Mouse (Mus musculus): ENCODE results near the gene Col8a2. TPM values are rescaled to one million over a fixed set of nuclear protein-coding genes. Genes with fewer than 3 reads are reported as not detected.
A peak's percentile ranks its signal among the peaks of the same experiment; 100 is the strongest.

The Col8a2 gene
- polyA plus RNA-seq, 1 experiment from 2014 or later = 1.9 TPM

DNA sequence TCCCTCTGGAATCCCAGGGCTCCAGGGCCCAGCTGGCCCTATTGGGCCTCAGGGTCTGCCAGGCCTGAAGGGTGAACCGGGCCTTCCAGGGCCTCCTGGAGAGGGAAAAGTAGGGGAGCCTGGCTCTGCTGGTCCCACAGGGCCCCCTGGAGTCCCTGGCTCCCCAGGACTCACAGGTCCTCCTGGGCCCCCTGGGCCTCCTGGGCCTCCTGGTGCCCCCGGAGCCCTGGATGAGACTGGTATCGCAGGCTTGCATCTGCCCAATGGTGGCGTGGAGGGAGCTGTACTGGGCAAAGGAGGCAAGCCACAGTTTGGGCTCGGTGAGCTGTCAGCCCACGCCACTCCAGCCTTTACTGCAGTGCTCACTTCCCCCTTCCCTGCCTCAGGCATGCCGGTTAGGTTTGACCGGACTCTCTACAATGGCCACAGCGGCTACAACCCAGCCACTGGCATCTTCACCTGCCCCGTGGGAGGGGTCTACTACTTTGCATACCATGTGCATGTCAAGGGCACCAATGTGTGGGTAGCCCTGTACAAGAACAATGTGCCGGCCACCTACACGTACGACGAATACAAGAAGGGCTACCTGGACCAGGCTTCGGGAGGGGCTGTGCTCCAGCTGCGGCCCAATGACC lies 25.1 kb downstream of the Col8a2 start:
- no peaks in the 10 kb centered on the region; the same call in 1 of the 2 replicates for H3K4me1 ChIP-seq (replicated peaks; ENCODE audit: control insufficient read depth, insufficient read depth, low read length)
- peaks cover 7% of the 10 kb centered on the region; the same call in 1 of the 2 replicates for H3K36me3 ChIP-seq (ENCODE audit: control insufficient read depth, insufficient read depth, low read length)
- 83% methylated on average over 16 of the region's 16 CpGs for WGBS
- DNase-seq (ENCODE audit: low spot score) (no peak), ATAC-seq (replicated peaks; ENCODE audit: low FRiP score) (no peak)
- H3K4me2 ChIP-seq = no peak overlapping the region
- no peak overlapping the region for H3K4me3 ChIP-seq (ENCODE audit: low read depth, low read length)
- H3K27ac ChIP-seq (ENCODE audit: low read depth, low read length) = no peak overlapping the region
- no peaks in the 10 kb centered on the region for H3K9me3 ChIP-seq (ENCODE audit: control insufficient read depth, low read length)
- H3K9ac ChIP-seq (ENCODE audit: low read depth, low read length) = no peak overlapping the region
- no peaks in the 10 kb centered on the region; the same call in 1 of the 2 replicates for H3K27me3 ChIP-seq (replicated peaks; ENCODE audit: control insufficient read depth, insufficient read depth, low read length)

DNA sequence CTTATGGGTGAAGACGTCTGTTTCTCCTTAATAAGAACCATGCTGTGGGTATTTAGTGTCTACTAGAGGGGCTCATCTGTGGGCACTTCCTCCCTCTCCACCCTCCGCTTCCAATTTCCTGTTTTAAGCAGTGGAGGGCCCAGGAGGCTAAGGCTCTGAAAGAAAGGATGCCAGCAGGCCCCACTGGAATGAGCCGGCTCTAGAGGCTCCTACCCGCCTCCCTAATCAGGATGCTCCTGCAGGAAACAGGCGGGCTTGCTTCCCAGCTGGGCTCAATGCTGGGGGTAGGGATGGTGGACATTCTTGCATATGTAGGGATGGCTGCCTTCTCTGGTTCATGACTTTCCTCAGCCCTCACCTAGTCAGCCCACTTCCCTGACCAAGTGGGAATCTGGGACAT lies 26.6 kb downstream of the Col8a2 start:
- H3K36me3 ChIP-seq (ENCODE audit: control insufficient read depth, insufficient read depth, low read length) = peaks cover 21% of the 10 kb centered on the region
- H3K9ac ChIP-seq (ENCODE audit: low read depth, low read length) = no peak overlapping the region
- DNase-seq (ENCODE audit: low spot score) = no peak
- H3K4me2 ChIP-seq = no peak overlapping the region
- WGBS = 39% methylated on average over 5 of the region's 5 CpGs
- no peak for ATAC-seq (replicated peaks; ENCODE audit: low FRiP score)
- H3K9me3 ChIP-seq (ENCODE audit: control insufficient read depth, low read length) = no peaks in the 10 kb centered on the region
- no peak overlapping the region for H3K4me3 ChIP-seq (ENCODE audit: low read depth, low read length)
- no peaks in the 10 kb centered on the region; the same call in 1 of the 2 replicates for H3K4me1 ChIP-seq (replicated peaks; ENCODE audit: control insufficient read depth, insufficient read depth, low read length)
- H3K27ac ChIP-seq (ENCODE audit: low read depth, low read length) = no peak overlapping the region
- H3K27me3 ChIP-seq (replicated peaks; ENCODE audit: control insufficient read depth, insufficient read depth, low read length) = no peaks in the 10 kb centered on the region

DNA sequence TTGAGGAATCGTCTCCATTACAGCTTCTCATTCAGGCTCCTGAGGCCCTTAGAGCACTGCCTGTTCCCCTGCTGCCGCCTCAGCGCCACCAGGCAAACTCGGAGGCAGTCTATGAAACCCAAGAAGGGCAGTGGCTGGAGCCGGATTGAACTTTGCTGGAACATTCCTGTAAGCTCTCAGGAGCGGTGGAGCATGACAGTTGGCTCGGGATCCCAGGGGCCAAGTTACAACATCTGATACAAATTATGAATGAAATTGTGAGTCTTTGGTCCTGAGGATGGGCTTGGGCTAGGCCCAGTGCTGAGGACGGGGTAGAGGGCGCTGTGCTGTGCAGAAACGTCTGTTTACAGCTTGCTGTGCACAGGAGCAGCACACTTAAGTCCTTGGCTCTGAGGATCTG lies 27.8 kb downstream of the Col8a2 start:
- 72% methylated on average over 10 of the region's 10 CpGs for WGBS
- H3K27me3 ChIP-seq (replicated peaks; ENCODE audit: control insufficient read depth, insufficient read depth, low read length) = no peaks in the 10 kb centered on the region
- H3K4me1 ChIP-seq (replicated peaks; ENCODE audit: control insufficient read depth, insufficient read depth, low read length) = no peaks in the 10 kb centered on the region; the same call in 1 of the 2 replicates
- DNase-seq (ENCODE audit: low spot score) = no peak
- H3K4me3 ChIP-seq (ENCODE audit: low read depth, low read length) = no peak overlapping the region
- no peak overlapping the region for H3K4me2 ChIP-seq
- no peak overlapping the region for H3K9ac ChIP-seq (ENCODE audit: low read depth, low read length)
- H3K36me3 ChIP-seq (ENCODE audit: control insufficient read depth, insufficient read depth, low read length) = peaks cover 23% of the 10 kb centered on the region
- ATAC-seq (replicated peaks; ENCODE audit: low FRiP score) = no peak
- no peak overlapping the region; the same call in 1 of the 2 replicates for H3K27ac ChIP-seq (ENCODE audit: low read depth, low read length)
- no peaks in the 10 kb centered on the region for H3K9me3 ChIP-seq (ENCODE audit: control insufficient read depth, low read length)

DNA sequence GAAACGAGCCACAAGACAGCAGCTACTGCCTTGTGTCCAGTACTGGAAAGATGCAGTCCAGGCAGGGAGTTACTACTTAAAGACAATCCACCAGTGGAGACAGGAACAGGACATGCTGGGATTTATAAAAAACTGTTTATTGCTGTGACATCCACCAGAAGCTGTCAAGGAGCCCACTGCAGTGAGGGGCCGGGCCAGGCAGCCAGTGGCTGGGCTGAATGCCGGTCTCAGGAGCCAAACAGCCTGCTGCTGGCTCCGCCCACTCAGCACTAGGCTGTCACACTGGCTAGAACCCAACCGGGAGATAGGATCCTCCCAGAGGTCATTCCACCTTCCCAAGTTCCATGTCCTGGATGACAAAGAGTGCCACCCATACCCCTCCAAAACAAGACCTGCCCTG lies 29.3 kb downstream of the Col8a2 start:
- ATAC-seq (replicated peaks; ENCODE audit: low FRiP score) = no peak
- H3K4me1 ChIP-seq (replicated peaks; ENCODE audit: control insufficient read depth, insufficient read depth, low read length) = peaks cover 5% of the 10 kb centered on the region
- no peaks in the 10 kb centered on the region for H3K27me3 ChIP-seq (replicated peaks; ENCODE audit: control insufficient read depth, insufficient read depth, low read length)
- H3K4me2 ChIP-seq = no peak overlapping the region
- no peaks in the 10 kb centered on the region for H3K9me3 ChIP-seq (ENCODE audit: control insufficient read depth, low read length)
- 54% methylated on average over 5 of the region's 5 CpGs for WGBS
- H3K9ac ChIP-seq (ENCODE audit: low read depth, low read length) = no peak overlapping the region
- DNase-seq (ENCODE audit: low spot score) = no peak
- peaks cover 23% of the 10 kb centered on the region for H3K36me3 ChIP-seq (ENCODE audit: control insufficient read depth, insufficient read depth, low read length)
- no peak overlapping the region for H3K4me3 ChIP-seq (ENCODE audit: low read depth, low read length)
- H3K27ac ChIP-seq (ENCODE audit: low read depth, low read length) = no peak overlapping the region

DNA sequence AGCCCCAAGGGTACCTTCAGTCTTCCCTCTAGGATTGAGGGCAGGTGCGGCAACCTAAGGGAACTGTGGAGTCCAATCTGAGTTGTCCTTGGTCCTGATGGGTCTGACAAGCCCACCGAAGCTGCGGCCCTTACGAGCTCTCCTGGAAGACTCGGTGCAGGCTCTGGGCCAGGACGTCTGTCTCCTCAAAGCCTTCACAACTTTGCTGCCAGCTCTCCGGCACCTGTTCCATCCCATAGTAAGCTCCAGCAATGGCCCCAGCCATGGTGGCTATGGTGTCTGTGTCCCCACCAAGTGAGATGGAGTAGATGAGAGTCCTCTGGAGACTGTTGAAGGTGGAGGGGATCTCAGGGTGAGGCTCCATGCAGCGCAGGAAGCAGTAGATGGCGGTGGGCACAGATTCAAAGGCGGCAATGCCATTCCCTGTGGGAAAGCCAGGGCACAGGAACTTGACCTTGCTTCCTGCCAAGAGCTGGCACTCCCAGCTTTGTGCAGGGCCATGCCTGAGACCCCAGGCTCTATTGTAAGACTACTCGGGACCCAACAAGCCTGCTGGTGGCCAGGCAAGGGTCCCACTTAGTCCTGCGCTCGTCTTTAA lies 29.9 kb downstream of the Col8a2 start:
- Histone ChIP-seq H3K36me3 (ENCODE audit: control insufficient read depth, insufficient read depth, low read length) (peaks cover 23% of the 10 kb centered on the region), H3K27me3 (replicated peaks; ENCODE audit: control insufficient read depth, insufficient read depth, low read length) (no peaks in the 10 kb centered on the region), H3K27ac (ENCODE audit: low read depth, low read length) (no peak overlapping the region), H3K4me3 (ENCODE audit: low read depth, low read length) (no peak overlapping the region), H3K9ac (ENCODE audit: low read depth, low read length) (no peak overlapping the region), H3K4me2 (no peak overlapping the region), H3K9me3 (ENCODE audit: control insufficient read depth, low read length) (no peaks in the 10 kb centered on the region), H3K4me1 (replicated peaks; ENCODE audit: control insufficient read depth, insufficient read depth, low read length) (peaks cover 5% of the 10 kb centered on the region)
- peak; percentile 30 for DNase-seq (ENCODE audit: low spot score)
- 91% methylated on average over 13 of the region's 13 CpGs for WGBS
- ATAC-seq (replicated peaks; ENCODE audit: low FRiP score) = no peak

DNA sequence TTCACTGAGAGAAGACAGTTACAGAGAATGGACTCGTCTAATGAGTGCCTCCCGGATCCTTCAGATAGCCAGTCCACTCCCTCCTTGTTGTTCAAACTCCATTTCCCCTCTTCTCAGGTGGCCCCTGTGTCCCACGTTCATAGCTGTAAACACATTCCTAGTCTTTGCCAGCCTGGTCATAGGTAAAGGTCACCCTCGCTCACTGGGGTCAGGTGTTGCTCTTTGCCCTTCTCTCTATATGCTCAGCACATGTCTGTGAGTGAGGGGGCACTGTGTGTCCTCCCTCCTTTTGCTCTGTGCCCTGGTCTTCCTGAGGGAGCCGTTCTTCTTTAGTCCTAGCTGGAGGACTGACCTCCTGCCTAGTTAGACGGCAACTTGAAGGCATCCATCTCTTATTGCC lies 33.2 kb downstream of the Col8a2 start:
- Histone ChIP-seq H3K27me3 (replicated peaks; ENCODE audit: control insufficient read depth, insufficient read depth, low read length) (peaks cover 10% of the 10 kb centered on the region), H3K9me3 (ENCODE audit: control insufficient read depth, low read length) (no peaks in the 10 kb centered on the region), H3K4me1 (replicated peaks; ENCODE audit: control insufficient read depth, insufficient read depth, low read length) (peaks cover 5% of the 10 kb centered on the region), H3K36me3 (ENCODE audit: control insufficient read depth, insufficient read depth, low read length) (peaks cover 22% of the 10 kb centered on the region), H3K4me2 (no peak overlapping the region; the same call in 1 of the 2 replicates), H3K4me3 (ENCODE audit: low read depth, low read length) (no peak overlapping the region), H3K9ac (ENCODE audit: low read depth, low read length) (no peak overlapping the region), H3K27ac (ENCODE audit: low read depth, low read length) (no peak overlapping the region)
- no peak for DNase-seq (ENCODE audit: low spot score)
- 81% methylated on average over 6 of the region's 6 CpGs for WGBS
- ATAC-seq (replicated peaks; ENCODE audit: low FRiP score) = no peak

DNA sequence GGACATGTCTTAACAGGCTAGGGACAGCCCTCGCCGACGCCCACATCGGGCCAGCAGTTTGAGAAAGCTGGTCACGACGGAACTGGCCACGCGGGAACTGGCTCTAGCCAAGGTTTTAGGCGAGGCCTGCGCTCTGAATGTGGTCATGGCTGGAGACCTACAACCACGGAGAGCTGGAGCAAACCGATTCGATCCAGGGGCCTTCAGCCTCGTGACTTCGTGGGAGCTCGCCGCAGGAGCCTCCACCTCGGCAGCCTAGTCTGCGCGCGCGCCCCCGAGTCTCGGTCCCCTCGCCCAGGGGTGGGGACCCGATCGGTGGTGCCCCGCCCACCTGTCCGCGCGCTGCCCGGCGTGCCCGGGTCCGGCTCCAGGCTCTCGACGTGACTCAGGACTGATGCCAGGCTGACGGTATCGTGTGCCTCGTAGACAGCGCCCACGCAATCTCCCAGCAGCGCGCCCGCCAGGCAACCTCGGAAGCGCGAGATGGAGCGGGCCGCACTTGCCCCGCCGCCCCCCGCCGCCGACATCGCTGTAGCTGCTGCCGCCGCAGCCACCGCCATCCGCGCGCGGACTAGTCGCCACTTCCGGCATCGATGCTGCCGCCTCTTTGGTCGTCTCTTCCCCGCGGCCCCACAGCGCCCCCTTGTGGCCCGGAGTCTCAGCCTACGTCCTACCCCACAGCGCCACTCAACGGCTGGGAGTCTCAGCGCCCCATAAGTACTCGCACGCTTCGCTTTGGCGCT lies 34.7 kb downstream of the Col8a2 start, which contains the start of gene Adprhl2:
Gene Adprhl2, minus strand, starts transcription at position 593 of the 743 bp plus-strand sequence.
- H3K4me2 ChIP-seq = peak within 1 kb of the TSS; percentile 66
- H3K9me3 ChIP-seq (ENCODE audit: control insufficient read depth, low read length) = no peaks in the 10 kb centered on the region
- peak; percentile 100 for DNase-seq (ENCODE audit: low spot score)
- 0% methylated on average over 80 of the region's 80 CpGs for WGBS
- H3K36me3 ChIP-seq (ENCODE audit: control insufficient read depth, insufficient read depth, low read length) = peaks cover 20% of the 10 kb centered on the region
- peak within 1 kb of the TSS; percentile 86 for H3K9ac ChIP-seq (ENCODE audit: low read depth, low read length)
- peaks cover 10% of the 10 kb centered on the region for H3K4me1 ChIP-seq (replicated peaks; ENCODE audit: control insufficient read depth, insufficient read depth, low read length)
- H3K4me3 ChIP-seq (ENCODE audit: low read depth, low read length) = peak within 1 kb of the TSS; percentile 86
- peak within 1 kb of the TSS; percentile 79 for H3K27ac ChIP-seq (ENCODE audit: low read depth, low read length)
- peaks cover 19% of the 10 kb centered on the region for H3K27me3 ChIP-seq (replicated peaks; ENCODE audit: control insufficient read depth, insufficient read depth, low read length)
- peak; percentile 86 for ATAC-seq (replicated peaks; ENCODE audit: low FRiP score)

DNA sequence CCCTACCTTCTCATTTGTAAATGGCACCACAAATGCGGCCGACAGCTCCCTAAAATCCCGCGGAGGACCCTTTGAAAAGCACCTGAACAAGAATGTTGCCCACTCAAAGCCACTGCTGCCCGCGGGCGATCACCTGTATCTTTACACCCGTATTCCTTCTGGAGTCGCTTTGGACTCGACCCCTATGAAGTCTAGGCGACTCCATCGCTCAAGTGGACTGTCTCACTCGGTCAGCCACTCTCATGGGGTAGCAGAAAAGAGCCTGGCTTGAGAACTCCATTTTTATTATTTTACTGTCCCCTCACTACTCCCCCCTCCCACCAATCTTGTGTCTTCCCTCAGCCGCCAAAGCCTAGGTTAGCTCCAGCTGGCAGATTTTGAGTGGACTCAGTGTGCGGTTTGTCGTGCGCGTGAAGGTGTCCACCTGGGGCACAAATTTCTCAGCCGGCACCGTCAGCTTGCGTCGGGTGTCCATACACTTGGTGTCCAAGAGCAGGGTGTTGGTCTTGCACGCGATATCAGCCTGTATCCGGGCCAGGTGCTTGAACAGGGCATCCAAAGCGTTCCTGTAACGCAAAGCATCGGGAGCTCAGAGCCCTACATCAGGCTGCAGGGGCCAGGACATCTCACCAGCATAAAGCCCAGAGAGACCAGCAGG lies 35.4 kb downstream of the Col8a2 start:
- Histone ChIP-seq H3K9me3 (ENCODE audit: control insufficient read depth, low read length) (no peaks in the 10 kb centered on the region), H3K4me3 (ENCODE audit: low read depth, low read length) (peak overlapping the region; percentile 86), H3K4me2 (peak overlapping the region; percentile 66), H3K27me3 (replicated peaks; ENCODE audit: control insufficient read depth, insufficient read depth, low read length) (peaks cover 19% of the 10 kb centered on the region), H3K36me3 (ENCODE audit: control insufficient read depth, insufficient read depth, low read length) (peaks cover 14% of the 10 kb centered on the region), H3K4me1 (replicated peaks; ENCODE audit: control insufficient read depth, insufficient read depth, low read length) (peaks cover 10% of the 10 kb centered on the region), H3K27ac (ENCODE audit: low read depth, low read length) (no peak overlapping the region), H3K9ac (ENCODE audit: low read depth, low read length) (peak overlapping the region; percentile 86)
- ATAC-seq (replicated peaks; ENCODE audit: low FRiP score) (peak; percentile 9; the same call in 1 of the 2 replicates), DNase-seq (ENCODE audit: low spot score) (no peak)
- 53% methylated on average over 28 of the region's 28 CpGs for WGBS
